Mouse (Mus musculus): ENCODE data around the gene Gas2l1. TPM values are rescaled to one million over a fixed set of nuclear protein-coding genes. Genes with fewer than 3 reads are reported as not detected.
"Not testable (repeated sequence)": the region's sequence is repeated elsewhere in the genome, so short reads cannot be mapped to it uniquely, and the experiment has no call there.

Gas2l1 gene
- 10 to 100 TPM; 12.9 to 15.5 TPM for total RNA-seq (2021)
- long read RNA-seq, experiment 1, partial matches to known transcripts, result 8 of 23 reads
- long read RNA-seq, experiment 1, other reads (novel, unspliced or antisense), result 8 of 23 reads
- long read RNA-seq, experiment 2, transcript Gas2l1-202 (7 exons, 2,847 nt), result major isoform, 9 of 19 reads
- long read RNA-seq, experiment 2, partial matches to known transcripts, result 2 of 19 reads
- long read RNA-seq, experiment 2, other reads (novel, unspliced or antisense), result 5 of 19 reads

- DNase-seq, result peak; percentile 91
Observed at GRCm38 (mm10) chr11:5065056-5065821, at the start of gene Gas2l1. Gene Gas2l1 (minus strand): TSS chr11:5065327.

GRCm38 (mm10) chr11:5113645-5114044 lies 48.5 kb upstream of the Gas2l1 start:
- no peak for DNase-seq

GRCm38 (mm10) chr11:5109441-5109840 lies 44.3 kb upstream of the Gas2l1 start:
- no peak for DNase-seq

GRCm38 (mm10) chr11:5103986-5104509 lies 38.9 kb upstream of the Gas2l1 start:
- DNase-seq, result no peak

DNA sequence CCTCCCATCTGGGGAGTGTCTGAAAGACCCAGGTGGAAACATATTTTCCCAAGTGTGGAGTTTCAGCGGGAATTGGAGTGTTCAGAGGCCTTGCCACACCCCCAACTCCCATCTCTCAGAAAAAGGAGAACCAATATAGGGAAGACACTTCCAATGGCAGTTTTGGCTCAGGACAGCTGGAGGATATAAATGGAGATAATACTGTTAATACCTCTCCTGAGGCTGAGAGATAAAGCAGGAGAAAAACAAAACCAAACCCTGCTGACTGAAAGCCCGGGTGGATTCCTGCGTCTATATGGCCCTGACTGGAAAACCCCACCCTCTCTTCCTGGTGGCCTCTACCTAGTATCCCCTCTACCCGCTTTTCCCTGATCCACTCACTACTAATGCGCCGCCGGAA lies 37.3 kb upstream of the Gas2l1 start:
- no peak for DNase-seq

GRCm38 (mm10) chr11:5101641-5102040 lies 36.5 kb upstream of the Gas2l1 start:
- DNase-seq, result no peak

DNA sequence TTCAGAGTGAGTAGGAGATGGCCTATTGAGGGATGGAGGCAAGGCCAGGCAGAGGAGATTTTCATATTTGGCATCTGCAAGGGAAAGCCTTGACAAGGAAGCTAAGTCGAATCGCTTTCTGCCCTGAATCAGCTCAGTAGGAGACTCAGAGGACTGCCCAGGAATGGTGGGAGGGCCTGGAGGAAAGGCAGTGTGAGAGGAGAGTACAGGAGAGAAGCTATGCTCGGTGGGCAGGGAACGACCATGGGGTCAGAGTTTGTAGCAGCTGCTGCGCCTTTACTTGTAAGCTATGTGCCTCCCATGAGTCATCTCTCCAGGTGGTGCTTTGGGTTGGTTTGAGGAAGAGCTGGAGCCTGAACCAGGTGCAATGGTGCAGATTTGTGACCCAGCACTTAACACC lies 35.7 kb upstream of the Gas2l1 start:
- DNase-seq, result no peak

DNA sequence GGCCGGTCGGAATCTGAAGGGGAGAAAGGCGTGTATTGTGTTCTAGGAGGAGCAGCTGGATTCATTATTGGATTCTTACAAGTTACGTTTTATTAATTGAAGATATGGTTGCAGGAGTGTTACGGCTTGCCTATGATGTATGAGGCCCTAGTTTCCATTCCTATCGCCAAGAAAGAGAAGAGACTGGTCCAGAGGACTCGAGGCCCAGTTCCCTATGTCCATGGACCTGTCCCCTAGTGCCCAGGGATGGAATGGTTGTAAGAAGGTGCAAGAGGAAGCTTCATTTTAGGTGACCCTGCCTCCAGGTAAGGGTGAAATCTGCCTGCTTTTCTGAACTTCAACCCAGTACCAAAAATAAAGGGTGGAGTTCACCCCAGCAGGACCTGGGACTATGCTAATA lies 35.2 kb upstream of the Gas2l1 start:
- no peak for DNase-seq

DNA sequence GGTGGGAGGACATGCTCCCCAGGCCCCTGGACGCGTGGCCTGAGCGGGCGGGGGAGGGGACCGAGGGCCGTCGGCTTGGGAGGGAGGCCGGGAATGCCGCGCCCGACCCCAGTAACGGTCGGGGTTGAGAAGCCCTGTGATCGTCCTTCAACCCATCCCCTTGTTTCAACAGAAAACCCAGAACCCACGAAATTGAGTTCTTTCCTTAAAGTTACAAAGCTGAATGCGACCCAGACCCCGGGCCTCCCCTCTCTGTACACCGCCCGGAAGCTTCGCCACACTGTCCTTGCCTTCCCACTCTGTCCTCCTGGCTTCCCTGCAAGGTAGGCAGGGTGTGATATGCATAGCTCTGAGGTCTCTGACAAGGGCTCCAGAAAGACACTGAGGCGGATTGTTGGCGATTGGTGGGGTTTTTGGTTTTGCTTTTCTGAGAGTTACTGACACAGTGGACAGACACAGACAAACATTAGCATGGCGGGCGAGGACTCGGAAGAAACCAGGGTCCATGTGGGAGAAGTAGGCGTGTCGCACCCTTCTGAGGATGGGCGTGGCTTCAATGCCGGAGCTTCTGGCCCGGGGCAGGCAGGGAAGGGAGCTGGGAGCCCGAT lies 34.6 kb upstream of the Gas2l1 start:
- peak; percentile 76 for DNase-seq

DNA sequence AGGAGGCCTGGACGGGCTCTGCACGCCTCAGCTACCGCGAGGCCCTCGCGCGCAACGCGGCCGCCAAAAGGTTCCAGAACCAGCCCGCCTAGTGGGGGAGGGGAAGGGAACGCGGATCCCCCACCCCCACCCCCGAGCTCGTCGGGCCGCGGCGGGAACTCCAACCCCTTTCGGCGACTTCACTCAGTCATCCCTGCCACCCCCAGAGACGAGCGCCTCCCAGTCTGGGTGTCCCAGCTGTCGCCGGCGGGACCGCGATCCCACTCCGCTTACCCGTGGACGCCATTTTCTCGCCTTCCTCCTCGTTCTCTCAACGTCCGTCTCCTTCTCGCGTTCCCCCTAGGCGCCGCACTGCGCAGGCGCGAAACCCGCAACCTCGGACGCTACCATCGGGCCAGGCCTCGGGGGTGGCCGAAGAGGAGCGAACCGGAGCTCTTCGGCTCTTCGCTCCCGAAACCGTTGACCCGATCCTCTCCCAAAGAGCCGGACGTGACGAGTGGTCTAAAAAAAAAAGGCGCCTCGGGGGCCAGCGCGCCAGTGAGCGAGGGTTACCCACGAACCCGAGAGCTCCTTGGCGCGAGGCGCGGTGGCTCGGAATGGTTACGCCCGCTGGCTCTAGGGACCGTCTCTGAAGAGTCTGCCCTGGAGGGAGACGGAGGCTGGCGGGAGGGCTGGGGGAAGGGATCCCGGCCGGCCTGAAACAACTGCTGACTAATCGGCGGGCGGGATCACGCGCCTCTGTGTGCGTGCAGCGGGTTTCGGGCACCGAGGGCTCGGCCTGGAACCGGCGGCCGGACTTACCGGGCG lies 33.8 kb upstream of the Gas2l1 start, which contains the start of the genes Rhbdd3 and Ewsr1:
TSS of gene Rhbdd3 (plus strand) at position 191 of the 807 bp plus-strand sequence.
TSS of gene Ewsr1 (minus strand) at position 531 of the 807 bp plus-strand sequence.
- peak; percentile 99 for DNase-seq

- DNase-seq, result no peak
Observed at GRCm38 (mm10) chr11:5098035-5098735, 33.1 kb upstream of the Gas2l1 start.

DNA sequence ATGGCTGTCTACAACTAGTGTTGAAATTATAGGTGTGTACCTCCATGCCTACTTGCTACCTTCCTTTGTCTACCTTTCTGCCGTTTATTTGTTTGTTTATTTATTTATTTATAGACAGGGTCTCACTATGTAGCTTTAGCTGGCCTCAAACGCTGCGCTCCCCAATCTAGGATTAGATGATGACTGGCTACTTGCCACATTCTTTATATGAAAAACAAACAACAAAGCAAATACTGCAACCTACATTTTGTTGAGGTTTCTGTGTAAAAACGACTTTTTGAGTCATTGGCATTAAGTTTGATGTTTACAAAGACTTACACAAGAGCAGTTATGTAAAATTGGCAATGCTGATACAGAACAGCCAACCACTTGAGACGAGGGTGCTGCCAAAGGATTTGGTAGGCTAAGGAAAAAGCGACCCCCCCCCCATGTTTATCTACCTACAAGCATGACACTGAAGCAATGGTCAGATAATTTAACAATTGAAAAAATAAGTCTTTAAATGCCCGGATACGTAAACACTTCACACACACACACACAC lies 31.4 kb upstream of the Gas2l1 start:
- no peak for DNase-seq

DNA sequence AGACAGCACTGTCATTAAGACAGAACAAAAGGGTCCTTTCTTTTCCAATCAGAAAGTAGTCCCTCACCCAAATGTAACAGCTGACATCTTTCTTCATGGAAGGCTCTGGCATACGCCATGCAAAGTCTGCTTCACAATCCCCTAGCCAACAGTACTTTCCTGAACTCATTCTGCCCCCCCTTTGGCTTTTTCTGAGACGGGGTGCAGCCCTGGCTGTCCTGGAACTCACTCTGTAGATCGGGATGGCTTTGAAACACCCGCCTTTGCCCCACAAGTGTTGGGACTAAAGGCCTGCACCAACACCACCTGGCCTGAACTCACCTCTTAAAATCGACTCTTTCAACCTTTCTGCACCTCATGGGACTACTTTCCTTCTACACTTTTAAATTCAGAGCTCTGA lies 30.8 kb upstream of the Gas2l1 start:
- no peak for DNase-seq

- DNase-seq, result no peak
Observed at GRCm38 (mm10) chr11:5091706-5092105, 26.6 kb upstream of the Gas2l1 start.

- DNase-seq, result no peak
Observed at GRCm38 (mm10) chr11:5089147-5089546, 24.0 kb upstream of the Gas2l1 start.

- not testable (repeated sequence) for DNase-seq
Observed at GRCm38 (mm10) chr11:5076843-5077242, 11.7 kb upstream of the Gas2l1 start.

- no peak for DNase-seq
Observed at GRCm38 (mm10) chr11:5075760-5076159, 10.6 kb upstream of the Gas2l1 start.

- no peak for DNase-seq
Observed at GRCm38 (mm10) chr11:5074882-5075281, 9.8 kb upstream of the Gas2l1 start.

DNA sequence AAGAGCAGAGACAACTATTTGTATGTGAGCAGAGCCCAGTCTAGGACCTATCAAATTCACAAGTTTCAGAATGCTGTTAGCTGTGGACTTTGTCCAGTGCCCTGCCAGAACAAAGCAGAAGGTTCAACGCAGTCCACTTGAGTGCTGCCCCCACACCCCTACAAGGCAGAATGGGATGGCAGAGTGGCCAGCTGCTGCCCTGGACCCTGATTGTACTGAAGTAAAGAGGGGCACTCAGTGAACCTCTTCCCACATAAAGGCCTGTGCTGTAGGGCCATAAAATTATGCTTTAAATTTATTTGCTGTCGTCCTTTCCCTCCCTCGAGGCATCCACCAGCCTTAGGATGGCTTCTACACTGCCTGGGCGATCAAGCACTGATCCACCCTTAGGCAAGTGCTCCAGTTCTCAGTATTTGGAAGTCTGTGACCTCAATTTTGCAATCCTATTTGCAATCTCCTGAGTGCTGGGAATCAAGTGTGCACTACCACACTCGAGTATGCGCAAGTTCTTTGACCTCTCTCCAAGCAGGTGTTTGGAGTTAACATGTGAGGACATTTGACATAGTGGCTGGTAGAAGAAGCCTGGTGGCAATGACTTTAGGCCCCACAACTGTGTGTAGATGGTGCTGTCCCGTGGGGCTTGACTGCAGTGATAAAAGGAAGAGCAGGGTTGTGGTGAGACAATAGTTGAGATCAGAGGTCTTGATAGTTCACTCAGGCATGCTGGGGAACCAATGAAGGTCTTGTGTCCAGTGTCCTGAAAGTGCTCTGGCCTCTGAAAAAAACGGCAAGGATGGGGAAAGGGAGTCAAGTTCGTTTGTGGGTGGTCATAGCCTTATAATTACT lies 3.2 kb upstream of the Gas2l1 start:
- no peak for DNase-seq

DNA sequence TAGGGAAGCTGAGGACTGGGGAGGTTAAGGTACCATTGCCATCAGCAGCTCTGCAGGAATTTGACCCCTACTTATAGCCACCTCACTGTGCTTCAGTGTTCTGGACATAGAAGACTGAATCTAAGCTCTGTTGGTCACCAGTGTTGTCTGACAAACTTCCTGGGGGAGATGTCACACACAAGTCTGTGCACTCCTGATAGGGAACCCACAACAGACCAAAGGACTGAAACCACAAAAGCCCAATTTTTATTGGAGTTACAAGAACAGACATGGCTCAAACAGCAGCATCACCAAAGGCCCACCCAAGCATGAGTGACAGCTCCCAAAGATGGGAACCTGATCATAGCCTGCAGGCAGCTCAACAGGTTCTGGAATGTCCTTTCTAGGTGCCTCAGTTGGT lies 1.9 kb upstream of the Gas2l1 start:
- no peak for DNase-seq

Data from gastrocnemius, postnatal 10 days (tissue).